Mouse (Mus musculus): ENCODE measurements around the gene Gapdhs. TPM values are rescaled to one million over a fixed set of nuclear protein-coding genes. Genes with fewer than 3 reads are reported as not detected.
A peak's percentile ranks its signal among the peaks of the same experiment; 100 is the strongest.
"Not testable (repeated sequence)": the region's sequence is repeated elsewhere in the genome, so short reads cannot be mapped to it uniquely, and the experiment has no call there.

Gene Gapdhs
- polyA plus RNA-seq (2015; fragmentation: Nextera tagmentation; extraction: Ambion mirVana) = 0.28 and 0.40 TPM in 2 replicates

DNA sequence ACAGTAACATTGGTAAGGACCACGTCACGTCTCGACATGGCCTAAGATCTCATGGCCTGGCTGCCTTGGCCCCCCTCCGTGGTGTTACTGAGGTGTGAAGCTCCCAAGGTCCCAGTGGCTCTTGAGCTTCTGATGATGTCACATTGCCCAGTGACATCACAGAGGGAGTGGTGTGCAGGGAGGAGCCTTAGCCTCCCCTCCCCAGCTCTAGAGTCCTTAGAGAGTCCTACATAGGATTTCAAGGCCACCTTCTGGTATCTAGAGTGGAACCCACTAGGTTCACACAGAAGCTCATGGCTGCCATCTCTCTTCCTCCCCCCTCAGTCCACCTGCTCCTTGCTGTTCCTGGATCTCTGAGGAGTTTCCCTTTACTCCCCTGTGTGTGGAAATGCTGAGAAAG, at the start of gene Gapdhs:
Gene Gapdhs (minus strand): TSS at position 65 of the 400 bp plus-strand sequence.
- not testable (repeated sequence) for H3K4me2 ChIP-seq (ENCODE audit: low read depth, low read length); H3K27ac ChIP-seq (ENCODE audit: low read length); H3K36me3 ChIP-seq (ENCODE audit: control insufficient read depth, insufficient read depth, low read length); H3K9me3 ChIP-seq (replicated peaks; ENCODE audit: control insufficient read depth, low read length); ATAC-seq (ENCODE audit: insufficient read depth, low FRiP score); H3K9ac ChIP-seq (ENCODE audit: low read length); H3K4me3 ChIP-seq (replicated peaks; ENCODE audit: low read length); H3K27me3 ChIP-seq (ENCODE audit: control insufficient read depth, insufficient read depth, low read length); H3K4me1 ChIP-seq (ENCODE audit: control insufficient read depth, insufficient read depth, low read length)
- 74% methylated on average over 4 of the region's 4 CpGs for WGBS

DNA sequence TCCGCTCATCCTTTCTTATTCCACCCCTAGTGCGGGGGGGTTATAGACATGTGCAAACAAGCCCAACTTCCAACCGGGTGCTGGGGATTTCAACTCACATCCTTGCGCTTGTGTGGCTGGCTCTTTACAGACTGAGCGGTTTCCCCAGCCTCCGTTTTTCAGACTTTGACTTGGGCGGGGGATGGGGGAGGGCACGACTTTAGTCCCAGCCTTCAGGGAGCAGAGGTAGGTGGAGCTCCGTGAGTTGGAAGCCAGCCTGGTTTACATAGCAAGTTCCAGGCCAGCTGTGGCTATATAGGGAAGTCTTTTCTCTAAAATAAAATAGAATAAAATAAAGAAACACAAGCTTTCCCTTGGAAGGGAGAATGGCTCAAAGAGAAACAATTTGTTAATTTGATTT, 48.4 kb upstream of the Gapdhs start:
- WGBS = 18% methylated on average over 9 of the region's 9 CpGs
- Histone ChIP-seq H3K4me1 (ENCODE audit: control insufficient read depth, insufficient read depth, low read length) (no peaks in the 10 kb centered on the region), H3K4me2 (ENCODE audit: low read depth, low read length) (no peak overlapping the region), H3K9me3 (replicated peaks; ENCODE audit: control insufficient read depth, low read length) (no peaks in the 10 kb centered on the region), H3K27ac (ENCODE audit: low read length) (no peak overlapping the region), H3K36me3 (ENCODE audit: control insufficient read depth, insufficient read depth, low read length) (no peaks in the 10 kb centered on the region), H3K27me3 (ENCODE audit: control insufficient read depth, insufficient read depth, low read length) (no peaks in the 10 kb centered on the region), H3K9ac (ENCODE audit: low read length) (0 out of 2 replicates have a peak overlapping the region, but pooled peaks have one; percentile 4), H3K4me3 (replicated peaks; ENCODE audit: low read length) (no peak overlapping the region)
- ATAC-seq (ENCODE audit: insufficient read depth, low FRiP score) = peak; percentile 72; the same call in 1 of the 2 replicates

DNA sequence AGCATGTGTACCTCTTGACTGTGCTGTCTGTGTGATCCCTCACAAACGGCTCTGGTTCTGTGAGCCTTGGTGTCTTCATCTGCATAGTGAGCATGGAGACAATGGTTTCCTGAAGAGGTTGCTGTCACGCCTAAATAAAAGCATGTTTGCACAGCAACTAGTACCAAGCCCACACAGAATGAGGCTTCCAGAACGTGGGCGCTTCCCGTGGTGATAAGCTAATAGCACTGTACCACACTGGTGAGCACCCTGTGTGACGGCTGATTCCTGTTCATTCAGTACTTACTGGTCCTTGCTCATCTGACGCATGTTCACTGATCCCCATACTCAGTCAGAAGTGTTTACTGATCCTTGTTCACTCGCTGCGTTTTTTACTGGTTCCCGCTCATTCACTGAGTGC, 46.7 kb upstream of the Gapdhs start:
- no peaks in the 10 kb centered on the region for H3K9me3 ChIP-seq (replicated peaks; ENCODE audit: control insufficient read depth, low read length)
- no peak for ATAC-seq (ENCODE audit: insufficient read depth, low FRiP score)
- no peak overlapping the region for H3K4me2 ChIP-seq (ENCODE audit: low read depth, low read length)
- no peak overlapping the region for H3K4me3 ChIP-seq (replicated peaks; ENCODE audit: low read length)
- H3K27ac ChIP-seq (ENCODE audit: low read length) = no peak overlapping the region
- 68% methylated on average over 10 of the region's 10 CpGs for WGBS
- no peak overlapping the region for H3K9ac ChIP-seq (ENCODE audit: low read length)
- H3K27me3 ChIP-seq (ENCODE audit: control insufficient read depth, insufficient read depth, low read length) = no peaks in the 10 kb centered on the region
- H3K36me3 ChIP-seq (ENCODE audit: control insufficient read depth, insufficient read depth, low read length) = no peaks in the 10 kb centered on the region
- H3K4me1 ChIP-seq (ENCODE audit: control insufficient read depth, insufficient read depth, low read length) = no peaks in the 10 kb centered on the region

DNA sequence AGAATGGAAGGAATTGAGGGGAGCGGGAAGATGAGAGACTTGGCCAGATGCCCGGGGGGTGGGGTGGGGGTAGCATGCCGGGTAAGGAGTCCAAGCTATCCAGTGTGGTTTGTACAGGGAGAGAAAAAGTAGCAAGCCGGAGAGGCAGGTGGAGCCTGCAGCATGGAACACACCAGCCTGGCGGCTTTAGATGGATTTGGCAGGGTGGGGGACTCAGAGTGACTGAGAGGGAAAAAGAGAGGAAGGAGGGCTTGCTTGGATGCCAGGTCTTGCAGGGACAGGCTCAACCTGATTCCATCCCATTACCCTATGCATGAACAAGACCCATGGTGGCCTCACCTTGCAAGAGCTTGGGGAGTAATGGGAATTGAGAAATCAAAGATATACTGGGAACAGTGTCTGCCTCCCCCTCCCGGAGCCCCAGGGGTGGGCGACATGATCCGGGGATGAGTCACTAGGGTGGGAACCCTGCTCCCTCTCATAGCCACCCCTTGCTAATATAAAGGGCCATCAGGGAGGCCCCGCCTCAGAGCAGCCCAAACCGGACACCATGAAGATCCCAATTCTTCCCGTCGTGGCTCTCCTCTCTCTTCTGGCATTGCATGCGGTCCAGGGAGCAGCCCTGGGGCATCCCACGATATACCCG, 44.0 kb upstream of the Gapdhs start, which contains the start of gene Krtdap:
Gene Krtdap (plus strand): TSS at position 520 of the 646 bp plus-strand sequence.
- 39% methylated on average over 15 of the region's 15 CpGs for WGBS
- peak within 1 kb of the TSS; percentile 60 for H3K27ac ChIP-seq (ENCODE audit: low read length)
- H3K9ac ChIP-seq (ENCODE audit: low read length) = peak within 1 kb of the TSS; percentile 40; the same call in 1 of the 2 replicates
- H3K4me2 ChIP-seq (ENCODE audit: low read depth, low read length) = peak within 1 kb of the TSS; percentile 17; the same call in 1 of the 2 replicates
- H3K27me3 ChIP-seq (ENCODE audit: control insufficient read depth, insufficient read depth, low read length) = no peaks in the 10 kb centered on the region
- H3K4me3 ChIP-seq (replicated peaks; ENCODE audit: low read length) = peak within 1 kb of the TSS; percentile 28
- H3K9me3 ChIP-seq (replicated peaks; ENCODE audit: control insufficient read depth, low read length) = no peaks in the 10 kb centered on the region
- no peaks in the 10 kb centered on the region for H3K36me3 ChIP-seq (ENCODE audit: control insufficient read depth, insufficient read depth, low read length)
- no peaks in the 10 kb centered on the region for H3K4me1 ChIP-seq (ENCODE audit: control insufficient read depth, insufficient read depth, low read length)
- peak; percentile 41; the same call in 1 of the 2 replicates for ATAC-seq (ENCODE audit: insufficient read depth, low FRiP score)

DNA sequence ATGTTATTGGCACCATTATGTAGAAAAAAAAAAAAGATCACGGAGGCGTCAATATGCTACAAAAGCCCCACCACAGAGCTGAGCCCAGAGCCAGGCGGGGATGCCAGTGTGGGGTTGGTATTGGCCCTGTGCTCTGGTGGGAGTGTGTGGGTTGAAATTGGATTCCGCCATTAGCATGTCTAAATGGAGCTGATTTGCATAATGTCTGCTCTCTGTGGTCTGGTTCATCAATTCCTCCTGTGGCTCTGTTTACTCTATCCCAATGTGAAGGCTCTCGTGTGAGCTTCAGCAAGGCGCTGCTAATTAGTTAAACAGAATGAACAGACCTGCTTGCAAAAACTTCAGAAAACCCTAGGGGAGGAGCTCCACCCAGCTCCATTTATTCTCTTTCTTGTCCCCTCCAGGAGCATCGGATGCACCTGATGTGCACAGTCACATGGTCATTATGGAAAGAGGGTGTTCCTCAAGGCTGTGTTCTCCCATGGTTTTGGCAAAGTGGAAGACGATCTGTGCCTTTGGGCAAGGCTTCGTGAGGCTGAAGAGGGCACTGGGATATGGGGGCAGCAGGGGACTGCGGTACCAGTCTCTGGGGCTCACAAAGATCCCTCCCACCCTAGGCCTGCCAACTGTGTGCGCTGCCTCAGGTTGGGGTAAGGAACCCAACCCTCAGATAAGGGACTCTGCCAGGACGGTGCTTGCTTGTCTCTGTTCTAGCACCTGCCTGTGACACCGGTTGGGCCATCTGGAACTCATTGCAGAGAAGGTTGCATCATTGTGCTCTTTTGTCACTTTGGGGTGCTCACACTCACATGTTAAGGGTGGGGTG, 42.5 kb upstream of the Gapdhs start:
- ATAC-seq (ENCODE audit: insufficient read depth, low FRiP score) = no peak

DNA sequence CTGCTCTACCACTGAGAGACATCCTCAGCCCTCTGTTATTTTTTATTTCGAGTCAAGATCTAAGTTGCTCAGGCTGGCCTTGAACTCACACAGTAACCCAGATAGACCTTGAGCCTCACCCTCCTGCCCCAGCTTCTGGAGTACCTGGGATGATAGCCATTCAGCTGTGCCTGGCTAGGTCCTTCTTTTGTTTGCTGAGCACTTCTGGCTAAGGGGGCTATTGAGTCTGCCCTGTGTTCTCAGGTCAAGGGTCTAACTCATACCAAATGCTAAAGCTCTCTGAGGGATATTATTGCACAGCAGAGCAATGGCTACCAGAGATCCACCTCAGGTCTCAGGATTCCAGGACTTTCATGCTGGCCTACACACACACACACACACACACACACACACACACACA, 41.7 kb upstream of the Gapdhs start:
- no peak for ATAC-seq (ENCODE audit: insufficient read depth, low FRiP score)
- no peak overlapping the region for H3K9ac ChIP-seq (ENCODE audit: low read length)
- H3K36me3 ChIP-seq (ENCODE audit: control insufficient read depth, insufficient read depth, low read length) = no peaks in the 10 kb centered on the region
- WGBS = 69% methylated on average over 1 of the region's 1 CpGs
- no peaks in the 10 kb centered on the region for H3K27me3 ChIP-seq (ENCODE audit: control insufficient read depth, insufficient read depth, low read length)
- no peaks in the 10 kb centered on the region for H3K9me3 ChIP-seq (replicated peaks; ENCODE audit: control insufficient read depth, low read length)
- no peak overlapping the region for H3K4me3 ChIP-seq (replicated peaks; ENCODE audit: low read length)
- no peak overlapping the region for H3K27ac ChIP-seq (ENCODE audit: low read length)
- H3K4me2 ChIP-seq (ENCODE audit: low read depth, low read length) = no peak overlapping the region
- no peaks in the 10 kb centered on the region for H3K4me1 ChIP-seq (ENCODE audit: control insufficient read depth, insufficient read depth, low read length)

More for the DNA sequence above, 42.5 kb upstream of the Gapdhs start:
- Histone ChIP-seq H3K9ac (ENCODE audit: low read length) (no peak overlapping the region), H3K4me2 (ENCODE audit: low read depth, low read length) (no peak overlapping the region), H3K4me1 (ENCODE audit: control insufficient read depth, insufficient read depth, low read length) (no peaks in the 10 kb centered on the region), H3K36me3 (ENCODE audit: control insufficient read depth, insufficient read depth, low read length) (no peaks in the 10 kb centered on the region), H3K27me3 (ENCODE audit: control insufficient read depth, insufficient read depth, low read length) (no peaks in the 10 kb centered on the region), H3K9me3 (replicated peaks; ENCODE audit: control insufficient read depth, low read length) (no peaks in the 10 kb centered on the region), H3K4me3 (replicated peaks; ENCODE audit: low read length) (no peak overlapping the region), H3K27ac (ENCODE audit: low read length) (no peak overlapping the region)
- 66% methylated on average over 13 of the region's 13 CpGs for WGBS

DNA sequence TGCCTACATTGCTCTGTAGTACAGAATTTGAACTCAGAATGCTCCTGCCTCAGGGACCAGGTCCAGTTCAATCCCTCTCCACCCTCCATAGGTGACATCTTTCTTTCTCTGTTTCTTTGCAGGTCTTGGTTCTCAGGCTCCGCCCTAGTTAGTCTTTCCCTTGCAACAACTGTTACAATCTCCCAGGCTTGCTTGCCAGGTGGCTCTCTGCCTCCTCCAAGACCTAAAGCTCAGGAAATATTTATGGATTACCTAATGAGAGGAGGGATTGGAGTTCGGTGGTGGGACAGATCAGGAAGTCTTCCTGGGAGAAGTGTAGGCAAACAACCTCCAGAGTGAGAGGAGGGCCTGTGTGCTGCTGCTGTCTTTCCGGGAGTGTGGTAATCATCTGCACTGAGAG, 39.2 kb upstream of the Gapdhs start:
- 57% methylated on average over 3 of the region's 3 CpGs for WGBS
- Histone ChIP-seq H3K9me3 (replicated peaks; ENCODE audit: control insufficient read depth, low read length) (no peaks in the 10 kb centered on the region), H3K4me2 (ENCODE audit: low read depth, low read length) (no peak overlapping the region), H3K27ac (ENCODE audit: low read length) (no peak overlapping the region), H3K27me3 (ENCODE audit: control insufficient read depth, insufficient read depth, low read length) (no peaks in the 10 kb centered on the region), H3K4me1 (ENCODE audit: control insufficient read depth, insufficient read depth, low read length) (no peaks in the 10 kb centered on the region), H3K4me3 (replicated peaks; ENCODE audit: low read length) (no peak overlapping the region), H3K9ac (ENCODE audit: low read length) (no peak overlapping the region), H3K36me3 (ENCODE audit: control insufficient read depth, insufficient read depth, low read length) (no peaks in the 10 kb centered on the region)
- no peak for ATAC-seq (ENCODE audit: insufficient read depth, low FRiP score)

DNA sequence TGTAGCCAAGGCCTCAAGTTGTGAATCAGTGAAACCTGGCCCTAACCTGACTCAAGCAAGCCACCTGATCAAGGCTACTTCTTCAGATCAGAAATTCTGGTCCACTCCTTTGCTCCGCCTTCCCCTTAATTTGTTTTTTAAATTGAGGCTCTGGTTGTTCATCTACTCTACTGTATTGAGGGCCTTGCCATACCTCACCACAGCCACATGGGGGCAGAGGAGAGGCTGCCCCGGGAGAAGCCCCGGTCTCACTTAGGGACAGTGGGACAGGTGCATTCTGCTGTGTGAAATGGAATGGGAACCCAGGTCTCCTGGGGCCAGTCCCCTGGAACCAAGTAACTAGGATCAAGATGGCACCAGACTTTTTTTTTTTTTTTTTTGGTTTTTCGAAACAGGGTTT, 38.3 kb upstream of the Gapdhs start:
- Histone ChIP-seq H3K9ac (ENCODE audit: low read length) (no peak overlapping the region), H3K27ac (ENCODE audit: low read length) (no peak overlapping the region), H3K4me1 (ENCODE audit: control insufficient read depth, insufficient read depth, low read length) (no peaks in the 10 kb centered on the region), H3K4me2 (ENCODE audit: low read depth, low read length) (no peak overlapping the region), H3K36me3 (ENCODE audit: control insufficient read depth, insufficient read depth, low read length) (no peaks in the 10 kb centered on the region), H3K27me3 (ENCODE audit: control insufficient read depth, insufficient read depth, low read length) (no peaks in the 10 kb centered on the region), H3K4me3 (replicated peaks; ENCODE audit: low read length) (no peak overlapping the region), H3K9me3 (replicated peaks; ENCODE audit: control insufficient read depth, low read length) (no peaks in the 10 kb centered on the region)
- ATAC-seq (ENCODE audit: insufficient read depth, low FRiP score) = no peak
- WGBS = 74% methylated on average over 4 of the region's 4 CpGs

DNA sequence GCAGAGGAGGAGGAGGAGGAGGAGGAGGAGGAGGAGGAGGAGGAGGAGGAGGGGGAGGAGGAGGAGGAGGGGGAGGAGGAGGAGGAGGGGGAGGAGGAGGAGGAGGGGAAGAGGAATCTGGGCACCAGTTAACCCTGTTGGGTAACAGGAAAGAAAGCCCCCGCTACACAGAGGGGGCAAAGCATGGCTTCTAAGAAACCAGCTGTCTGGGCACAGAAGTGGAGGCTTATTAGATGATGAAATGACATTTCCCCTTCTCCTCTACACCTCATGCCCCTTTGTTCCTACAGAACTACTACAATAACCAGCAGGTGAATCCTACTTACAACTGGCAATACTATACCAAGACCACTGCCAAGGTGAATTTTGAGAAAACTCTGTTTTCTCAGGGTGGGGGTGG, 34.4 kb upstream of the Gapdhs start:
- WGBS = 81% methylated on average over 1 of the region's 1 CpGs
- H3K9ac ChIP-seq (ENCODE audit: low read length) = no peak overlapping the region; the same call in 1 of the 2 replicates
- no peak for ATAC-seq (ENCODE audit: insufficient read depth, low FRiP score)
- H3K36me3 ChIP-seq (ENCODE audit: control insufficient read depth, insufficient read depth, low read length) = no peaks in the 10 kb centered on the region
- no peaks in the 10 kb centered on the region for H3K9me3 ChIP-seq (replicated peaks; ENCODE audit: control insufficient read depth, low read length)
- H3K4me1 ChIP-seq (ENCODE audit: control insufficient read depth, insufficient read depth, low read length) = no peaks in the 10 kb centered on the region
- no peak overlapping the region for H3K4me2 ChIP-seq (ENCODE audit: low read depth, low read length)
- no peak overlapping the region for H3K27ac ChIP-seq (ENCODE audit: low read length)
- H3K27me3 ChIP-seq (ENCODE audit: control insufficient read depth, insufficient read depth, low read length) = no peaks in the 10 kb centered on the region
- H3K4me3 ChIP-seq (replicated peaks; ENCODE audit: low read length) = no peak overlapping the region
